Mouse (Mus musculus): ENCODE data around the gene Rsf1.

- TF ChIP-seq GATA1 (IDR thresholded peaks at IDR 0.05; ENCODE audit: low read length): no peak
- TF ChIP-seq TAL1 (IDR thresholded peaks at IDR 0.05; ENCODE audit: low read length): no peak
Measured at GRCm38 (mm10) chr7:97598548-97598947, 18.9 kb downstream of the Rsf1 start.
